Mouse (Mus musculus) regulatory T cell (primary cell): ENCODE data around the gene Macrod2.
"Not testable (repeated sequence)": the region's sequence is repeated elsewhere in the genome, so short reads cannot be mapped to it uniquely, and the experiment has no call there.

Experiments used
- in situ Hi-C: fragments of 300-600 bp; cut with MboI, MseI; formaldehyde crosslinking; loops from one replicate; pipeline ENCODE4 v1.15.1; 2025; ENCODE audit warnings: high pct_unique_total_duplicates

Gene Macrod2

GRCm38 (mm10) chr2:140698585-140698984 lies 303.5 kb downstream of the Macrod2 start:
- in situ Hi-C loops, result no loop called here

- in situ Hi-C loops, result no loop called here
These were observed 308.3 kb downstream of the Macrod2 start for GRCm38 (mm10) chr2:140703377-140703776.

- in situ Hi-C loops, result no loop called here
These were observed 309.0 kb downstream of the Macrod2 start for GRCm38 (mm10) chr2:140704146-140704545.

- in situ Hi-C loops, result no loop called here
These were observed 310.2 kb downstream of the Macrod2 start for GRCm38 (mm10) chr2:140705278-140705677.

- in situ Hi-C loops, result no loop called here
These were observed 312.4 kb downstream of the Macrod2 start for GRCm38 (mm10) chr2:140707550-140707949.

- in situ Hi-C loops, result no loop called here
These were observed 320.7 kb downstream of the Macrod2 start for GRCm38 (mm10) chr2:140715822-140716221.

GRCm38 (mm10) chr2:140717407-140717806 lies 322.3 kb downstream of the Macrod2 start:
- in situ Hi-C loops, result no loop called here

- in situ Hi-C loops, result no loop called here
These were observed 337.6 kb downstream of the Macrod2 start for GRCm38 (mm10) chr2:140732616-140733183.

GRCm38 (mm10) chr2:140740511-140740910 lies 345.4 kb downstream of the Macrod2 start:
- in situ Hi-C loops, result no loop called here

GRCm38 (mm10) chr2:140742954-140743353 lies 347.8 kb downstream of the Macrod2 start:
- in situ Hi-C loops, result not testable (repeated sequence)

GRCm38 (mm10) chr2:140758881-140759280 lies 363.8 kb downstream of the Macrod2 start:
- in situ Hi-C loops, result no loop called here

- in situ Hi-C loops, result no loop called here
These were observed 364.6 kb downstream of the Macrod2 start for GRCm38 (mm10) chr2:140759732-140760131.

- in situ Hi-C loops, result no loop called here
These were observed 365.0 kb downstream of the Macrod2 start for GRCm38 (mm10) chr2:140760137-140760536.

- in situ Hi-C loops, result no loop called here
These were observed 368.2 kb downstream of the Macrod2 start for GRCm38 (mm10) chr2:140763076-140763891.

- in situ Hi-C loops, result no loop called here
These were observed 374.4 kb downstream of the Macrod2 start for GRCm38 (mm10) chr2:140769473-140769872.

GRCm38 (mm10) chr2:140772825-140773224 lies 377.7 kb downstream of the Macrod2 start:
- in situ Hi-C loops, result no loop called here

GRCm38 (mm10) chr2:140773456-140773855 lies 378.3 kb downstream of the Macrod2 start:
- in situ Hi-C loops, result no loop called here

- in situ Hi-C loops, result loop anchor here (5.0 kb wide), 1 partner anchor 48 kb away; no protein-coding TSS in a partner anchor
These were observed 379.8 kb downstream of the Macrod2 start for GRCm38 (mm10) chr2:140774808-140775370.

- in situ Hi-C loops, result loop anchor here (5.0 kb wide), 1 partner anchor 48 kb away; no protein-coding TSS in a partner anchor
These were observed 380.5 kb downstream of the Macrod2 start for GRCm38 (mm10) chr2:140775448-140776101.

- in situ Hi-C loops, result loop anchor here (5.0 kb wide), 1 partner anchor 51 kb away; no protein-coding TSS in a partner anchor
These were observed 383.1 kb downstream of the Macrod2 start for GRCm38 (mm10) chr2:140778212-140778611.

GRCm38 (mm10) chr2:140783041-140783440 lies 387.9 kb downstream of the Macrod2 start:
- in situ Hi-C loops, result no loop called here

GRCm38 (mm10) chr2:140784626-140785025 lies 389.5 kb downstream of the Macrod2 start:
- in situ Hi-C loops, result no loop called here
